Mouse (Mus musculus) left cerebral cortex, adult 2 months (tissue): ENCODE results near the gene Vasp. TPM values are rescaled to one million over a fixed set of nuclear protein-coding genes. Genes with fewer than 3 reads are reported as not detected.

Experiments
- DNase-seq, 2 experiments: peaks; one replicate each; pipeline ENCODE4 v3.0.0; 2021 to 2022; ENCODE audit warnings: low spot score in 2 of 2, mixed read lengths in 1 of 2; ENCODE audit errors: extremely low spot score in 1 of 2
- H3K27ac ChIP-seq: fragments of 200-600 bp; 2 replicates; pipeline ENCODE4 v1.8.1; 2022
- H3K4me3 ChIP-seq: fragments of 200-600 bp; 2 replicates; pipeline ENCODE4 v1.8.1; 2022
- CTCF ChIP-seq: fragments of 200-600 bp; IDR thresholded peaks from 2 replicates; pipeline ENCODE4 v1.8.1; 2022; ENCODE audit warnings: antibody characterized with exemption, mild to moderate bottlenecking, moderate library complexity
- intact Hi-C: fragments of 180-260 bp; cut with DNase I; formaldehyde crosslinking; loops from one replicate; pipeline ENCODE4 v1.15.1; 2025
- total RNA-seq, 2 experiments: library from RNA; stranded (reverse); gene quantifications; 2 replicates each; pipeline ENCODE4 v1.2.3; 2021

Vasp gene
- total RNA-seq, 2 experiments from 2014 or later, result 13.2 to 14.6 TPM

DNA sequence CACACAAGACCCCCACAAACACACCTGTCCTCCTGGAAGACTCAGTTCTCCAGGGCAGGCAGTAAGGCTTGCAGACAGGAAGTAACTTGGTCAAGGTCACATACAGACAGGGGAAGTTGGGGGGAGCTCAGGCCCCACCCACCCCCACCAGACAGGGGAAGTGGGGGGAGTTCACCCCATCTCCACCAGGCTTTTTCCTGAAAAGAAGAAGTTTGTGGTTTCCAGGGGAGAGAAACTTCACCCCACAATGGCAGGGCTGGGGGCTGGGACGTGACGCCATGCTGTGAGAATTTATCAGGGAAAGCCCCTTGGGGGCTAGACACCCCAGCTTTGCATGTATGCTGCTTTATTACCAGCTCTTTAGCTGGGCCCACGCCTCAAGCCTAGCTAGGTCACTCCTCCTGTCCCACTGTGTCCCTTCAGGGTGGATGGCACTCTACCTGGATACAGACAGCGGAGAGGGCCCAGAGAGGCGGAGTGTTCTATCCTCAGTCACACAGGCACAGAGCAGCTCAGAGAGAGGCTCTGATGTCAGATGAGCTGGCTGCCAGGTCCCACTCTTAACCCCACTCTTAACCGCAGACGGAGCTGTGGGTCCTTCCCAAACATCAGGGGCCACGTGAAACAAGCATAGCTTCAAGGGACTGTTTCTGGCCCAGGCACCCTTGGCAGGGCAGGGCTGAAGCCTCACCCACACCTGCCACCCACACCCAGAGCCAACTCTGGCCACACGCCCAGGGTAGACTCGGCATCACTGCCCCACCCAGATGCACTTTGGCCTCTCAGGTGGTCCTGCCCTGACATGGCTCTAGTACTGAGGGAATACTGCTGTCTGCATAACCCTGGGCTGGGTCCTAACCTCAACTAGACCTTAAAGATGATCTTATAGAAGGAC lies 5.4 kb downstream of the Vasp start:
- intact Hi-C loops, result no loop called here
- H3K27ac ChIP-seq, result no peak overlapping the region
- no peak for DNase-seq
- no peak overlapping the region for H3K4me3 ChIP-seq
- TF ChIP-seq CTCF, result no peak

DNA sequence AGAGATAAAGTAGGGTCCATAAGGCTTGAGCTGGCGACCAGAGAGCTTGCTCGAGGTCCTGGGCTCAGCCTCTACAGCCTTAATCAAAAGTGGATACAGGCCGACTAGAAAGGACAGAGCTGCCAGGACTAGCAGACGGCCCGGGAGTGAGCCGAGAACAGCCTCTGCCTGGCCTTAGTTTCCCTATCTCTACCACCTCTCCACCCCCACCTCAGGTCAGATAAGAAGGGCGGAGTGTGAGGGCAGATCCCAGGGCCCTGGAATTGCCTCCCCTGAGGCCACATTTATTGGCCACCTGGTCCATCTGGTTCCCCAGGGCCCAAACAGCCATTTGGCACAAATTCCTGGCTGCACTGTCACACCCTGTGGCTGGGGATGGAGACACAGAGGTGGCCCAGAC lies 6.5 kb downstream of the Vasp start:
- Histone ChIP-seq H3K4me3 (no peak overlapping the region), H3K27ac (no peak overlapping the region)
- TF ChIP-seq CTCF, result no peak
- intact Hi-C loops, result no loop called here
- DNase-seq, result no peak

DNA sequence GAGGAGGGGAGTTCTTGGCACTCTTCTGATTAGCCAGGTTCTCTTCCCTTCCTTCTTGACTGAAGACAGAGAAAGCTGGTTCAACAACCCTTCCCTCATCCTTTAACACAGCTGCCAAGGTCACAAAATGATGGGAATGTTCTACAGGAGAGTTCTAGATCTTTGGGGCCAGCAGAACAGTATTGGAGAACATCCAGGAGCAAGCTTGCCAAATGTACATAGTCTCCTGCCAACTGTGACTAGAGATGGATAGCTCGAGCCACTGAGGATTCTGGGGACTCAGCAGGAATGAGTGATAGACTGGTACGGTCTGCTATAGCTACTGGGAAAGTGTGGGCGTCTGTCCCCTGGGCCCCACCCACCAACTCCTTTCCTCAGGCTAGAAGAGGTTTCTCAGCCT lies 13.3 kb downstream of the Vasp start:
- intact Hi-C loops, result no loop called here
- Histone ChIP-seq H3K27ac (no peak overlapping the region), H3K4me3 (no peak overlapping the region)
- no peak for DNase-seq
- no peak for TF ChIP-seq CTCF

DNA sequence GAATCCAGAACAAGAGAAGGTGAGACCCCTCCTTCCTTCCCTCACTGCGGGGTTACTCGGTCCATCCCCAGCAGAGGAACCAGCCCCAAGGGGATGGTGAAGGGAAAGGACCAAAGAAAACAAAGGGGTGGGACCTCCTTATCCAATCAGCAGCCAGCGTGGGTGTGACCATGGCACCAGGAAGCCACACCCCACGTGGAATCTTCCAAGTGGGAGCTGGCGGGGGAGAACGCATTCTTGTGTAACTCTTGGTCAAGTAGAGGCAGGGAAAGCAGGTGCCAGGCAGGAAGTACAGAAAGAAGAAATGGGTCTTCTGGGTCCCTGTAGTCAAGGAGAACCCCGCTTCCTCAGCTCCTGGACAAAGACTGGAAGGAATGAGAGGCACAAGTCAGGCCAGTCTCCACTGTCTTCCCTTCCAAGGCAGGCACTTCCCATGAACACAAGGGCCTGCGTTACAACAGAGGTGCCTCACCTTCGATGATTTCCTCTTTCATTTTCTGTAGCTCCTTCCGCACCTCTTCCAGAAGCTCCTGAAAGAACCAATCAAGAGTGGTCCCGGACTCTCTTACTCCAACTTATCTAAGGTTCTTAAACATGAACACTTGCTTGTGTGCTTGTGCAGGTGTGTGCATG lies 14.1 kb downstream of the Vasp start:
- TF ChIP-seq CTCF, result no peak
- intact Hi-C loops, result no loop called here
- H3K4me3 ChIP-seq, result no peak overlapping the region
- no peak overlapping the region for H3K27ac ChIP-seq
- DNase-seq, result peak; percentile 29 to 45

DNA sequence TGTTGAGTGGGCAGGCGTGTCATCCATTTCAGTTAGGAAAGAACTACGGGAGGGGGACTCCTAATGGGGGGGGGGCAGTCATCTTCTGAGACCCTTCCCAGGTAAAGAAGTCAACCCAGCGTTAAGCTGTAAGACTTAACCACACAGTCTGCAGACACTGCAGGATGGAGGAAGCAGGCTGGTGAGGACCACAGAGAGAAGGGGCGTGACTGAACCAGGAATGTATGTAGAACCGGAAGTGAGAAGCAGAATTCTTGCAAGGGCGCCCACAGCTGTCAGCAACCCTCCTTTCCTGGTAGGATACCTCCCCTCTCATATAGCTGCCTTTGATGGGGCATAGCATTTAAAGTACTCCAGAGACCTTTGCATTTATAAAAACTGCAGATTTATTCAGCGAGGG lies 15.1 kb downstream of the Vasp start:
- Histone ChIP-seq H3K4me3 (no peak overlapping the region), H3K27ac (no peak overlapping the region)
- no peak for DNase-seq
- no peak for TF ChIP-seq CTCF
- intact Hi-C loops, result no loop called here

DNA sequence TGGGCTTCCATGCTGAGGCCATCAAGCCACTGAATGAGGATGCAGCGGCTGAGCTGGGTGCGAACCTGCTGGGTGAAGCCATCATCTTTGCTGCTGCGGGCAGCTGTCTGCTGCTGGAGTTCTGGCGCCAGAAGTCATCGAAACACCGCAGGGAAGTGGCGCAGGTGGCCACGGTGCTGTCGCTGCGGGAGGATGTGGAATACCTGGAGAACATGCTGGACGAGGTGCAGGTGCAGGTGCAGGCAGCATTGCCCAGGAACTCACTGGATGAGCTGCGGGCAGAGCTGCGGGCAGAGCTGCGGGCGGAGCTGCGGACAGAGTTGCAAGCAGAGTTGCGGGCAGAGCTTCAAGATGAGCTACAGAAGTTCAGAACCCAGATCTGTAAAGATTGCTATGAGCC lies 16.2 kb downstream of the Vasp start:
- no peak overlapping the region for H3K4me3 ChIP-seq

DNA sequence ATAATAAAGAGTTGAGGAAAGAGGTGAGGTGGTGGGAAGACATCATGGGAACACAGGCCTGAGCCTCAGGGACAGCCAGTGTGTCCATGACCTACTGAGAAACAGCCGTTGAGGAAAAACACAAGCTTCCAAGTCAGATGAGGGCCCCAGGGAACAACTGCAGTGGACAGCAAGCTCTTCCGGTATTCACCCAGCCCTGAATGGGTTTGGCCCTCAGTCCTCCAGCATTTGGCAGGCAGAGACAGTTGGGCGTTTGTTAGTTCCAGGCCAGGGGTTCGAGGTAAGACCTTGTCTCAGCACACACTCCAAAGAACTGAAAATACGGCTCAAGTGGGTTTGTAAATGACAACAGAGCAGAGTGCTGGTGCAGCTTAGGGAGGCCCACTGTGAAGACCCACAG lies 18.2 kb downstream of the Vasp start:
- no peak overlapping the region for H3K4me3 ChIP-seq
- intact Hi-C loops, result no loop called here
- no peak for DNase-seq
- no peak overlapping the region for H3K27ac ChIP-seq
- TF ChIP-seq CTCF, result no peak

More for the DNA sequence above, 16.2 kb downstream of the Vasp start:
- intact Hi-C loops, result no loop called here
- H3K27ac ChIP-seq, result no peak overlapping the region
- DNase-seq, result no peak
- no peak for TF ChIP-seq CTCF

DNA sequence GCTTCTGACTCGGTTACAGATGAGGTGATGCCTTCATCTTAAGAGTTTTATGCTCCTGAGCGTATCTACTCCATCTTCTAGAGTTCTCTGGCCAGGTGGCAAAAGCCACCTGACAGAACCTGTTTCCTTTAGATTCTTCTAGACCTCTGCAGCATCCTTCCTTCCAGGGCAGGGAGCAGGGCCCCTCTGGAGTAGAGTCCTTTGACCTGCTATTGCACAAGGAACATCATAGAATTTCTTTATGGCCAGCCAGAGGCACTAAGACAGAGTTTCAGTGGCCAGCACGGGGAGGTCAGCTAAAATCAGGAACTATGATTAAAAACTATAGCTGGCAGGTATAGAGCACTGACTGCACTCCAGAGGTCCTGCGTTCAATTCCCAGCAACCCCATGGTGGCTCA lies 19.5 kb downstream of the Vasp start:
- Histone ChIP-seq H3K27ac (no peak overlapping the region), H3K4me3 (no peak overlapping the region)
- intact Hi-C loops, result no loop called here
- no peak for DNase-seq
- no peak for TF ChIP-seq CTCF

DNA sequence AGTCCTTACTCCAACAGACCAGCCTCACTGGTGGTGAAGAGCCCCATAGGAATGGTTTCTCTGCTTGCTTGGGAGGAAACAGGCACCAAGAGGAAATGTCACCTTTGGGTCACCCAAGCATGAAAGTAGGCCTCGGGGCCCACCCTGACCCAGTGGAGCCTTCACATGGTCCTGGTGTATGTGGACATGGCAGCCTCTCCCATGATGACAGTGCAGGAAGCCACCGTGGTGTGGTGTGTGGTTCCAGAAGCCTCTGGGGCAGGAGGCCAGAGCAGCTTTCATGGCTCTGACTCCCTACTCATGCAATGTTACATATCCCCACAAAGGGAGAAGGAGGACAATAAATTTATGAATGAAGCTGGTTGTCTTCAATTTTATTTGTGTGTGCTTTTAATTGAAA lies 24.1 kb downstream of the Vasp start:
- Histone ChIP-seq H3K27ac (no peak overlapping the region), H3K4me3 (no peak overlapping the region)
- intact Hi-C loops, result no loop called here
- no peak for DNase-seq
- no peak for TF ChIP-seq CTCF

DNA sequence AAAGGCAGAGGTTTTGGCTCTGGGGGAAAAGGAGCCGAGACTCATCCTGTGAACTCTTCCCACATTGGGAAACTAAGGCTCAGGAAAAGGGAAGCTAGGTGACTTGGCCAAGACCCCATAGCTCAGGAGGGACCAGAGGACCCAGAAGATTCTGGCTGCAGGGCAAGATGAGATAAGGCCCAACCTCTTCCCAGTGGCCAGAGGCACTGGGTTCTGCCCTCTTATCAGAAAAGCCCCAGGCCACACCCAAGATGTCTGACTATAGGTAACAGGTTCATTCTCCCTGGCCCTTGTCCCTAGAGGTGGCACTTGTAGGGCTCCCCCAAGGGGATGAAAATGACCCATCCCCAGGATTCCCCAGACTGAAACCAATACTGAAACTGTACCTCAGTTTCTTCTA lies 24.8 kb downstream of the Vasp start:
- H3K4me3 ChIP-seq, result no peak overlapping the region
- intact Hi-C loops, result no loop called here
- no peak for DNase-seq
- no peak for TF ChIP-seq CTCF
- no peak overlapping the region for H3K27ac ChIP-seq

DNA sequence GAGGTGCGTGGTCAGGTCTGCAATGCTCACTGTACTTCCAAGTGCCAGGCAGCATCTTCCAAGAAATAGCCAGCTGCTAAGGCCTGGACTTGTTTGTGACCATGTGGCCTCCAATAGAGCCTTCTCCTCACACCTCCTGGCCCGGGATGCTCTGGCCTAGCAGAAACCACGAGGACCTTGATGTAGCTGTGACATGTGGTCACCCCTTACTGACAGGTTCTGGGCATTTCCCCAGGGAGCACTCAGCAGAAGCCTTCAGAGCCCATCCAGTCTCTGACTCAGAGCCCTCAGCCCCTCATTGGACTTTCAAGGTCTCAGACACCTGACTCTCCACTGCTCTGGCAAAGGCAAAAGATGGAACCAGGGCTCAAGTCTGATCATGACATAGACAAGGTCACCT lies 26.5 kb downstream of the Vasp start:
- TF ChIP-seq CTCF, result no peak
- H3K4me3 ChIP-seq, result no peak overlapping the region
- peak overlapping the region; percentile 11; the same call in 1 of the 2 replicates for H3K27ac ChIP-seq

DNA sequence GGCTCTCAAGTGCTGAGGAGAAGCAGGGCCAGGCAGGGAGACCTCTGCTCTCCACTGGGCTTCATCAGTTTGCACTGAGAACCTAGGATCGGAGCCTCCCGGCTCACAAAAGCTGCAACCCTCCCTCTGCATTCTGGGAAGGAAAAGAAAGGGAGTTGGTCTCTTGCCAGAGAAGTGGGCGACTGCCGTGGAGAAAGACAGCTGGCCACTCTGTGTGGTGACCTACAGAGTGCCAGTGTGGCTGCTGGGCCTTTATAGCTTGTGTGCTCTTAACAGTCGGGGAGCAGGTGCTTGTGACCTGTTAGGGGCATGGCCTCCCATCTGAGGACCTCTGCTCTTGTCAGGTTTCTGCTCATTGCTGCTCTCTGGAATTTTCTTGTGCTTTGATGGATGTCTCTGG lies 27.8 kb downstream of the Vasp start:
- TF ChIP-seq CTCF, result no peak
- Histone ChIP-seq H3K4me3 (no peak overlapping the region), H3K27ac (peak overlapping the region; percentile 34; the same call in 1 of the 2 replicates)
- DNase-seq, result peak in 1 of 2 experiments; percentile 42
- intact Hi-C loops, result no loop called here

More for the DNA sequence above, 26.5 kb downstream of the Vasp start:
- no peak for DNase-seq
- intact Hi-C loops, result no loop called here
